Mouse (Mus musculus): ENCODE data around the gene E130208F15Rik. TPM values are rescaled to one million over a fixed set of nuclear protein-coding genes. Genes with fewer than 3 reads are reported as not detected.

The E130208F15Rik gene
- polyA plus RNA-seq, 1 experiment from 2014 or later: not detected

Other genes starting within 250 kb of the E130208F15Rik start
- gene Zfp82, start 248.8 kb upstream of the E130208F15Rik start, polyA plus RNA-seq (2015; fragmentation: Nextera tagmentation; extraction: Ambion mirVana): 3.9 and 4.5 TPM in 2 replicates
- gene Gm26920, start 231.3 kb upstream of the E130208F15Rik start, polyA plus RNA-seq (2015; fragmentation: Nextera tagmentation; extraction: Ambion mirVana): 1.2 and 1.5 TPM in 2 replicates
- gene Zfp566, start 231.2 kb upstream of the E130208F15Rik start, polyA plus RNA-seq (2015; fragmentation: Nextera tagmentation; extraction: Ambion mirVana): 6.0 and 6.1 TPM in 2 replicates
- 71.0 and 82.3 TPM in 2 replicates for gene Zfp260, start 227.0 kb upstream of the E130208F15Rik start, polyA plus RNA-seq (2015; fragmentation: Nextera tagmentation; extraction: Ambion mirVana)
- gene Zfp382, start 199.8 kb upstream of the E130208F15Rik start, polyA plus RNA-seq (2015; fragmentation: Nextera tagmentation; extraction: Ambion mirVana): 6.7 and 8.3 TPM in 2 replicates
- gene Zfp146, start 152.0 kb upstream of the E130208F15Rik start, polyA plus RNA-seq (2015; fragmentation: Nextera tagmentation; extraction: Ambion mirVana): 12.2 and 13.6 TPM in 2 replicates
- 30.7 and 34.3 TPM in 2 replicates for gene Cox7a1, start 137.6 kb upstream of the E130208F15Rik start, polyA plus RNA-seq (2015; fragmentation: Nextera tagmentation; extraction: Ambion mirVana)
- 83.7 and 101 TPM in 2 replicates for gene Capns1, start 122.9 kb upstream of the E130208F15Rik start, polyA plus RNA-seq (2015; fragmentation: Nextera tagmentation; extraction: Ambion mirVana)
- gene Polr2i, start 89.8 kb upstream of the E130208F15Rik start, polyA plus RNA-seq (2015; fragmentation: Nextera tagmentation; extraction: Ambion mirVana): 115 and 116 TPM in 2 replicates
- 136 and 148 TPM in 2 replicates for gene Tbcb, start 89.5 kb upstream of the E130208F15Rik start, polyA plus RNA-seq (2015; fragmentation: Nextera tagmentation; extraction: Ambion mirVana)
- not detected in 2 replicates for gene Ovol3, start 86.0 kb upstream of the E130208F15Rik start, polyA plus RNA-seq (2015; fragmentation: Nextera tagmentation; extraction: Ambion mirVana)
- gene Thap8, start 41.6 kb upstream of the E130208F15Rik start, polyA plus RNA-seq (2015; fragmentation: Nextera tagmentation; extraction: Ambion mirVana): 0.34 and 0.56 TPM in 2 replicates
- gene Wdr62, start 41.3 kb upstream of the E130208F15Rik start, polyA plus RNA-seq (2015; fragmentation: Nextera tagmentation; extraction: Ambion mirVana): 6.6 and 8.4 TPM in 2 replicates
- 22.6 and 23.4 TPM in 2 replicates for gene Clip3, start 30.0 kb upstream of the E130208F15Rik start, polyA plus RNA-seq (2015; fragmentation: Nextera tagmentation; extraction: Ambion mirVana)
- 63.9 and 68.5 TPM in 2 replicates for gene Alkbh6, start 13.0 kb upstream of the E130208F15Rik start, polyA plus RNA-seq (2015; fragmentation: Nextera tagmentation; extraction: Ambion mirVana)
- 47.7 and 65.3 TPM in 2 replicates for gene Syne4, start 6.9 kb upstream of the E130208F15Rik start, polyA plus RNA-seq (2015; fragmentation: Nextera tagmentation; extraction: Ambion mirVana)
- gene Sdhaf1, start 2.2 kb downstream of the E130208F15Rik start, polyA plus RNA-seq (2015; fragmentation: Nextera tagmentation; extraction: Ambion mirVana): 15.5 and 18.0 TPM in 2 replicates
- 2.9 and 3.9 TPM in 2 replicates for gene Lrfn3, start 41.0 kb downstream of the E130208F15Rik start, polyA plus RNA-seq (2015; fragmentation: Nextera tagmentation; extraction: Ambion mirVana)
- gene Tyrobp, start 92.0 kb downstream of the E130208F15Rik start, polyA plus RNA-seq (2015; fragmentation: Nextera tagmentation; extraction: Ambion mirVana): 49.8 and 63.7 TPM in 2 replicates
- 2.2 and 2.5 TPM in 2 replicates for gene Hcst, start 98.1 kb downstream of the E130208F15Rik start, polyA plus RNA-seq (2015; fragmentation: Nextera tagmentation; extraction: Ambion mirVana)
- gene Nfkbid, start 100.0 kb downstream of the E130208F15Rik start, polyA plus RNA-seq (2015; fragmentation: Nextera tagmentation; extraction: Ambion mirVana): 2.1 and 2.4 TPM in 2 replicates
- 39.0 and 40.8 TPM in 2 replicates for gene Aplp1, start 123.8 kb downstream of the E130208F15Rik start, polyA plus RNA-seq (2015; fragmentation: Nextera tagmentation; extraction: Ambion mirVana)
- gene Kirrel2, start 135.9 kb downstream of the E130208F15Rik start, polyA plus RNA-seq (2015; fragmentation: Nextera tagmentation; extraction: Ambion mirVana): 2.0 and 3.0 TPM in 2 replicates
- gene Nphs1, start 136.6 kb downstream of the E130208F15Rik start, polyA plus RNA-seq (2015; fragmentation: Nextera tagmentation; extraction: Ambion mirVana): 1.3 and 3.3 TPM in 2 replicates
- gene Prodh2, start 171.9 kb downstream of the E130208F15Rik start, polyA plus RNA-seq (2015; fragmentation: Nextera tagmentation; extraction: Ambion mirVana): 5.0 and 5.2 TPM in 2 replicates
- 7.4 and 7.8 TPM in 2 replicates for gene Arhgap33, start 213.3 kb downstream of the E130208F15Rik start, polyA plus RNA-seq (2015; fragmentation: Nextera tagmentation; extraction: Ambion mirVana)
- 37.8 and 41.5 TPM in 2 replicates for gene Hspb6, start 230.4 kb downstream of the E130208F15Rik start, polyA plus RNA-seq (2015; fragmentation: Nextera tagmentation; extraction: Ambion mirVana)
- gene Proser3, start 230.6 kb downstream of the E130208F15Rik start, polyA plus RNA-seq (2015; fragmentation: Nextera tagmentation; extraction: Ambion mirVana): 8.7 and 10.0 TPM in 2 replicates
- gene Lin37, start 238.1 kb downstream of the E130208F15Rik start, polyA plus RNA-seq (2015; fragmentation: Nextera tagmentation; extraction: Ambion mirVana): 46.3 and 48.4 TPM in 2 replicates
- gene U2af1l4, start 241.6 kb downstream of the E130208F15Rik start, polyA plus RNA-seq (2015; fragmentation: Nextera tagmentation; extraction: Ambion mirVana): 73.4 and 76.6 TPM in 2 replicates
- 9.0 and 10.3 TPM in 2 replicates for gene Gm49396, start 241.6 kb downstream of the E130208F15Rik start, polyA plus RNA-seq (2015; fragmentation: Nextera tagmentation; extraction: Ambion mirVana)
- gene Psenen, start 241.9 kb downstream of the E130208F15Rik start, polyA plus RNA-seq (2015; fragmentation: Nextera tagmentation; extraction: Ambion mirVana): 148 and 151 TPM in 2 replicates
- 2.2 and 2.9 TPM in 2 replicates for gene Igflr1, start 243.7 kb downstream of the E130208F15Rik start, polyA plus RNA-seq (2015; fragmentation: Nextera tagmentation; extraction: Ambion mirVana)

All from intestine, embryonic 15.5 days (tissue).